Mouse (Mus musculus) hindlimb bud, embryonic 11.5 days (tissue): ENCODE results near the gene Olfr825.
"Not testable (repeated sequence)": the region's sequence is repeated elsewhere in the genome, so short reads cannot be mapped to it uniquely, and the experiment has no call there.

Source experiments
- DNase-seq: peaks from one replicate; pipeline ENCODE4 v3.0.0-alpha.2; 2012; ENCODE audit warnings: low read depth, low spot score; ENCODE audit errors: extremely low spot score

The Olfr825 gene

GRCm38 (mm10) chr10:130166666-130167065, at the start of gene Olfr825:
Olfr825 (minus strand) TSS chr10:130166766.
- DNase-seq, result no peak

DNA sequence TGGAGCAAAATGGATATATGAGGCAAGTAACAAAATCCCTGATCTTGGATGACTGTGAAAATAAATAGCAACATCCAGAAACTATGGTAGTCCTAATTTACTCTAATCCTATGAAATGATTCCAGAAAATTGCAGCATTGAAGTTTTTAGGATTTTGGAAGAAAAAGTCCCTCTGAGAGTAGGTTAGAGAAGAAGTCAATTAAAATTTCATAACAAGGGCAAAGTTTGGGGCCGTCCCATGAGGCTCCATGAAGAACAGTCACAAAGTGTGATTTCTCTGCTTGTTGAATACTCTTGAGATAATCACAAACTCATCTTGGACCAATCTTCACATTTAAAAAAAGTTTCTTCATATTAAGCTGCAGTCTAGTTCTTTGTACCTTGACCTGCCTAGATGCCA, 47.7 kb upstream of the Olfr825 start, which contains the start of gene Olfr827:
Gene Olfr827 (minus strand): TSS at position 101 of the 400 bp plus-strand sequence.
- no peak for DNase-seq

GRCm38 (mm10) chr10:130184086-130184485, 17.5 kb upstream of the Olfr825 start, which contains the start of gene Olfr826:
Olfr826 (minus strand) TSS chr10:130184186.
- DNase-seq, result no peak

DNA sequence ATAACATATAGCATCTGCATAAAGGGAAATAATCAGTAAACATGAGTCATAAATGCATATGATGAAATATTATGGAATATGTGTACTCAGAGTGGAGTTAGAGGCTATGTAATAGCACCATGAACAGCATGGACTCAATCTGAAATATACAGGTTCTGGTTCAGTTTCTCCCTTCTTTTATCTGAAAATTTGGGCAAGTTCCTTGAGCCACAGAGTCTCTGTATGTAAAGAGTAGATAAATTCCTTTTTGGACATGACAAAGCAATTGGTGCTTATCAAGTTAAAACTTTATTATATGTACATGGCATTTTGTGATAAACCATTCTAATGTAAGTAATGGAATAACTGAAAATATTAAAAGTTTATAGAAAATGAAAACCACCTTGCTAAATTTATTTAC, 1.4 kb downstream of the Olfr825 start:
- DNase-seq, result no peak

GRCm38 (mm10) chr10:130144121-130144520, 22.4 kb downstream of the Olfr825 start:
- DNase-seq, result no peak

DNA sequence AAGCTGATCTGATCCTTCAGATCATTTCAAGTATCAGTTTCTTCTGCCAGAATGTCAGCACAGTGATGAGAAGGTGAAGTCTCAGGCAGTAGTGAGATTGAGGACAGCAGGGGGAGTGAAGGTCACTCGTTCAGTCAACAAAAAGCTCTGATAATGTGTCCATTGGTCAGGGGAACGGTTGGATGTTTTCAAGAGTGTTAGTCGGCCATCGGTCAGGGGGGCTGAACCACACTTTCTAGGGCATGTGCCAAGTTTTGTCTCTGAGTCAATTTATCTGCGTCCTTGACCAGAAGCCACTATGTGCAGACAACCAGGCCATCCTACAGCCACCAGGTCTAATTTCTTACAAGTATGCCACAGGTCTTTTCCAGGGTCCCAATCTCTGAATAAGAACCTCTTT, 24.1 kb downstream of the Olfr825 start:
- DNase-seq, result not testable (repeated sequence)

- DNase-seq, result no peak
Observed at GRCm38 (mm10) chr10:130134811-130135210, 31.8 kb downstream of the Olfr825 start.

DNA sequence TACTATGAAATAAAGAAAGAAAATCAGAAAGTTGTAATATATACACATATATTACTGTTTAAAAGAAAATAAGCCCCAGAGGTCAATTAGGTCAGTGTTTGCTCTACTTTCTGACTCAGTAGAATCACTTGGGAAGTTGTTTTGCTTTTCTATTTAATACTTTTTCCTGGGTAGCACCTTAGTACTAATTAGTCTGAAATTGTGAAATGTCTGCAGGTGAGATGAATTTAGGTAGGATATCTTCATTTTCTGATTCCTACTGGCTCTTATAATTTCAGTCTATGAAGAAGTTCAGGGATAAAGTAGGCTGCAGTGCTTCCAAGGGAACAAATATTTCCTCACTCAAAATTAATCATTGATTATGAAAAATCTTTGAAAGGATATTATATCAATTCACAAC, 36.7 kb downstream of the Olfr825 start, which contains the start of gene Olfr824:
Gene Olfr824 (minus strand): TSS at position 101 of the 400 bp plus-strand sequence.
- not testable (repeated sequence) for DNase-seq

DNA sequence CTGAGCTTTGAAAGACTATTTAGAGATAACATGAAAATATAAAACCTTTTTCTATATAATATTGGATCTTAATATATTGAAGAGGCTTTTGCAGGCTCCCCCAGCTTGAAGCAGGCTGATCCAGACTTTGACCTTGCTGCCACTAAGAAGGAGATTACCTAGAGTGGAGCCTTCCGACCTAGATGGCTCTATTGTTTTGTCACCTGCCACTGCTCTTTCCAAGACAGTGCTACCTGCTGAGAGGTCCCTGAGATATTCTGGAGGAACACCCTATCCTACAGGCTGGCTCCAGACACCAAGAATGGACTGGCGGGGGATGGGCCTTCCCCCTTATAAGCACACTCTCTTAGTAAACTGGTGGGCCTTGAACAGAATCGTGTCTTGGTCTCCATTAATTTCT, 50.5 kb downstream of the Olfr825 start:
- not testable (repeated sequence) for DNase-seq

DNA sequence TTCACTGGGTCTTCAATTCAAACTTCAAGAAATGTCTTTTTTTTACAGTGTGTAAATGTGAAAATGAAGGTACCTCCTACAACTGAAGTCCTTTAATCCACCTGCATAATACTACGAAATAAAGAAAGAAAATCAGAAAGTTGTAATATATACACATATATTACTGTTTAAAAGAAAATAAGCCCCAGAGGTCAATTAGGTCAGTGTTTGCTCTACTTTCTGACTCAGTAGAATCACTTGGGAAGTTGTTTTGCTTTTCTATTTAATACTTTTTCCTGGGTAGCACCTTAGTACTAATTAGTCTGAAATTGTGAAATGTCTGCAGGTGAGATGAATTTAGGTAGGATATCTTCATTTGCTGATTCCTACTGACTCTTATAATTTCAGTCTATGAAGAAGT, 51.3 kb downstream of the Olfr825 start, which contains the start of gene Olfr823:
Gene Olfr823 (minus strand): TSS at position 101 of the 400 bp plus-strand sequence.
- not testable (repeated sequence) for DNase-seq
